Mouse (Mus musculus) liver, embryonic 13.5 days (tissue): ENCODE data around the gene Fgd3. TPM values are rescaled to one million over a fixed set of nuclear protein-coding genes. Genes with fewer than 3 reads are reported as not detected.

Experiments used
- ATAC-seq: fragments of 200-750 bp; cut with Nextera tagmentation; 2 replicates; pipeline ENCODE4 v1.8.0; 2017; ENCODE audit warnings: low read depth, mild to moderate bottlenecking, moderate number of reproducible peaks, moderate library complexity
- DNase-seq: peaks from one replicate; pipeline ENCODE4 v3.0.0; 2022
- H3K27ac ChIP-seq: fragments of 300-500 bp; sonication (generic); 2 replicates; pipeline ENCODE4 v1.5.1; 2015; ENCODE audit warnings: moderate library complexity, mild to moderate bottlenecking, inconsistent platforms
- H3K27me3 ChIP-seq: fragments of 300-500 bp; sonication (generic); 2 replicates; pipeline ENCODE4 v1.6.1; 2015; ENCODE audit warnings: mild to moderate bottlenecking, inconsistent platforms
- H3K36me3 ChIP-seq: fragments of 300-500 bp; sonication (generic); 2 replicates; pipeline ENCODE4 v1.6.1; 2015; ENCODE audit warnings: mild to moderate bottlenecking, inconsistent platforms
- H3K4me1 ChIP-seq: fragments of 300-500 bp; sonication (generic); replicated peaks from 2 replicates; pipeline ENCODE4 v1.6.1; 2015; ENCODE audit warnings: inconsistent platforms
- H3K4me2 ChIP-seq: fragments of 300-500 bp; sonication (generic); 2 replicates; pipeline ENCODE4 v1.6.1; 2015; ENCODE audit warnings: inconsistent platforms, mild to moderate bottlenecking, moderate library complexity
- H3K4me3 ChIP-seq: fragments of 300-500 bp; sonication (generic); replicated peaks from 2 replicates; pipeline ENCODE4 v1.5.1; 2015; ENCODE audit warnings: mild to moderate bottlenecking, inconsistent platforms
- H3K9ac ChIP-seq: fragments of 300-500 bp; sonication (generic); 2 replicates; pipeline ENCODE4 v1.6.1; 2015; ENCODE audit warnings: mild to moderate bottlenecking, inconsistent platforms
- H3K9me3 ChIP-seq: fragments of 300-500 bp; sonication (generic); replicated peaks from 2 replicates; pipeline ENCODE4 v1.6.1; 2016; ENCODE audit warnings: inconsistent platforms
- WGBS: fragments of 180-500 bp; shearing (Covaris S2); methylation state at CpG from one replicate; pipeline ENCODE4 v1.1.7; 2015; ENCODE audit not compliant: insufficient replicate concordance; 5-methylcytosine and 5-hydroxymethylcytosine counted together
- polyA plus RNA-seq: library from polyadenylated mRNA; unstranded; fragments of >200 nt; fragmentation: Nextera tagmentation; extraction: Ambion mirVana; gene quantifications from 2 replicates; pipeline ENCODE4 v1.2.1, GENCODE M21; 2015

Fgd3 gene
- polyA plus RNA-seq, 1 experiment from 2014 or later, result 0.37 TPM

- 16% methylated on average over 2 of the region's 2 CpGs for WGBS
Measured at GRCm38 (mm10) chr13:49267645-49268044, 52.5 kb downstream of the Fgd3 start.

GRCm38 (mm10) chr13:49260036-49260722 is 59.9 kb downstream of the Fgd3 start:
- Histone ChIP-seq H3K4me2 (no peak overlapping the region), H3K9me3 (no peaks in the 10 kb centered on the region), H3K4me1 (no peaks in the 10 kb centered on the region), H3K36me3 (no peaks in the 10 kb centered on the region), H3K27ac (no peak overlapping the region), H3K27me3 (no peaks in the 10 kb centered on the region), H3K9ac (no peak overlapping the region), H3K4me3 (no peak overlapping the region)
- ATAC-seq, result no peak
- DNase-seq, result no peak
- 55% methylated on average over 15 of the region's 15 CpGs for WGBS

More at GRCm38 (mm10) chr13:49267645-49268044, 52.5 kb downstream of the Fgd3 start:
- Histone ChIP-seq H3K4me1 (peaks cover 6% of the 10 kb centered on the region; the same call in 1 of the 2 replicates), H3K27me3 (no peaks in the 10 kb centered on the region), H3K27ac (no peak overlapping the region), H3K36me3 (no peaks in the 10 kb centered on the region), H3K4me2 (no peak overlapping the region), H3K9me3 (no peaks in the 10 kb centered on the region), H3K4me3 (no peak overlapping the region), H3K9ac (no peak overlapping the region)
- ATAC-seq (no peak), DNase-seq (no peak)

DNA sequence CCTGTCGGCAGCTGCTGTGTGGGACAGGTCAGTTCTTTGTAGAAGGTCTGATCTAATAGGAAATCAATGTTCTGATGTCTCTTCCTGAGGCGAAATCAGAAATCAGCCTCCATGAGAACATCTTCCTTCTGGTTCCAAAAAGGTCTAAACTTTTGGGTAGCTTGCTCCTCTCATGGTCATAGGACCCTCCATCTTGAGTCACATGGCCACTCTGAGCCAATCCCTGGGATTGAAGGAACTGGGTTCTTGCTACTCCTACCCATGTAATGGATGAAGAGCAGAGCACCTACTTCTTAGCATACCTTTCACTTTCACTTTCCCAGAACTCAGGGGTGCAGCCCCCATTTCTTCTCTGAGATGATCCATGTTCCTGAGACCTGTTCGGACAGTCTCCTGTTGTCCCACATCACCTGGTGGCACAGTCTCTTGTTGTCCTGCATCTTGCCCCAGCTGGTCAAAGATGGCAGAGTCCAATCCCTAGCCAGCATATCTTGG is 62.2 kb downstream of the Fgd3 start:
- Histone ChIP-seq H3K36me3 (no peaks in the 10 kb centered on the region), H3K27me3 (no peaks in the 10 kb centered on the region), H3K4me2 (no peak overlapping the region), H3K4me1 (no peaks in the 10 kb centered on the region), H3K4me3 (no peak overlapping the region), H3K27ac (no peak overlapping the region), H3K9ac (no peak overlapping the region), H3K9me3 (no peaks in the 10 kb centered on the region)
- ATAC-seq, result no peak
- 51% methylated on average over 3 of the region's 3 CpGs for WGBS
- DNase-seq, result no peak

DNA sequence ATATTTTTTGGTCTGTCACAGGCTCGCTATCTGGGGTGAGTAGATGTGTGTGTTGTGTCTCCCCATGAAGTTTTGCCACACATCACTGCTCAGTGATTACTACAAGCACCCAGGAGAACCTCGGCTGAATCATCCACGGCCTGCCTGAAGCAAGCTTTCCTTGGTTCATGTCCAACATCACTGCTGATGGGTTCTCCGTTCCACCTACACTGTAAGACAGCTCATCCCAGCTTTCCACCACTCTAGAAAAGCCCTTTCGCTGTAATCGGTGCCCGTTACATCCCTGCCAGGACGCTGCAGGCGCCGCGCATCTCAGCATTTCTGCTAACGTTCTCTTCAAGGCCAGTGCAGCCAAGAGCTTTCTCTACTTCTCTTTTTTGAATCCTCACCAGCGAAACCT is 67.4 kb downstream of the Fgd3 start:
- H3K9ac ChIP-seq, result no peak overlapping the region
- no peaks in the 10 kb centered on the region for H3K36me3 ChIP-seq
- H3K4me1 ChIP-seq, result peaks cover 9% of the 10 kb centered on the region
- no peak overlapping the region for H3K4me3 ChIP-seq
- ATAC-seq (no peak), DNase-seq (no peak)
- H3K27ac ChIP-seq, result no peak overlapping the region
- 66% methylated on average over 13 of the region's 13 CpGs for WGBS
- no peaks in the 10 kb centered on the region for H3K9me3 ChIP-seq
- no peak overlapping the region for H3K4me2 ChIP-seq
- H3K27me3 ChIP-seq, result peaks cover 11% of the 10 kb centered on the region

DNA sequence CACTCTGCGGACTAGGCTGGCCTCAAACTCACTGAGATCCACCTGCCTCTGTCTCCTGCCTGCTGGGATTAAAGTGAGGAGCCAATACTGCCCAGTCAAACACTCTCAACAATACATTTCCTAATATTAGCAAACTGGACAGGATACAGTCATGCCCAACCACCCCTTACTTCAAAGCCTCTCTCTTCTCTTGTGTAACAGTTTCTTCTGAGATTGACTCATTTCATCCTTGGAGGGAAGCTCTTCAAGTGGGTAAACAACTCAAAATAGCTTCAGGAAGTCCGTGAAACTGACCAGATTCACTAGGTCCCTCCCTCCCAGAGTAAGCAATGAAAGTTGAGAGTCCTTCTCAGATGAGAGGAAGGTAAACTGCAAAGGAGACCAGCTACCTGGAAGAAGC is 68.0 kb downstream of the Fgd3 start:
- H3K4me1 ChIP-seq, result peaks cover 14% of the 10 kb centered on the region
- 43% methylated on average over 2 of the region's 2 CpGs for WGBS
- peaks cover 18% of the 10 kb centered on the region for H3K27me3 ChIP-seq
- no peak overlapping the region for H3K27ac ChIP-seq
- no peaks in the 10 kb centered on the region for H3K9me3 ChIP-seq
- ATAC-seq, result no peak
- H3K9ac ChIP-seq, result no peak overlapping the region
- no peak overlapping the region for H3K4me3 ChIP-seq
- no peaks in the 10 kb centered on the region for H3K36me3 ChIP-seq
- H3K4me2 ChIP-seq, result no peak overlapping the region
- no peak for DNase-seq

DNA sequence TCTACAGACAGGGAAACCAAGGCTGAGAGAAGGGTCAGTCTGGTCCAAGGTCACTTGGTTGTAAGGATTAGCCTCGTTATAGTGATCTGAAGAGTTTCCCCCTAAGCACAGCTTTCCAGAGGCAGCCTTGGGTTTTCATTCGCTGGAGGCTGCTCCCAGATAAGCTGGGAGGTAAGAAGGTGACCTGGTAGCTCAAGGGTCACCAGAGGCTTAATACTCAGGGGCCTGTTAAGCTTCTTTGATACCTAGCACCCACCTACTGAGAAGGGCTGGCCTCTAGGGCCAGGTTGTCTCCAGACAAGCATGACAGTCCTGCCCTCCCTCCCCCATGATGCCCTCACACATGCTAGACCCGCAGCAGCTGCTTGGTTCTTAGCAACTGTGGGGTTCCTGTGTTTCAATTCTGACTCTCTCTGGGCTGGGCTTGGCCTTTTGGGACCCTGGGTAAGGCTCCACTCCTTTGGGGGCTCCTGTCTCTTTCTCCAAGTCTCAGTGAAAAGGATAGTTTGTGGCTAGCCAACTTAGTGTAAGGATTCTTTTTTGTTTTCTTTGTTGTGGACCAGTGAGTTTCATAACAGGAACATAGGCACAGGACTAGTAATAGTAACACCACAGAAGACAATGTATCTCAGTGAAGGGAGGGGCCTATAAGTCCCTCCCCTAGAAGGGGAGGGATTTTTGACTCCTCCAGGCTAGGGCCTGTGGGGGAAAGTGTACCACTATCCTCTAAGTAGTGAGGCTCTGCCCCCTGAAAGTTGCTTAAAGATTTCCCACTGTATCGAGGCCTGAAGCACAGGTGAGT is 69.2 kb downstream of the Fgd3 start:
- ATAC-seq (no peak), DNase-seq (no peak)
- WGBS, result 38% methylated on average over 4 of the region's 4 CpGs
- H3K27me3 ChIP-seq, result peaks cover 30% of the 10 kb centered on the region
- H3K27ac ChIP-seq, result no peak overlapping the region
- no peak overlapping the region for H3K4me3 ChIP-seq
- no peaks in the 10 kb centered on the region for H3K9me3 ChIP-seq
- H3K4me1 ChIP-seq, result peaks cover 14% of the 10 kb centered on the region
- no peaks in the 10 kb centered on the region for H3K36me3 ChIP-seq
- H3K4me2 ChIP-seq, result no peak overlapping the region
- no peak overlapping the region for H3K9ac ChIP-seq

GRCm38 (mm10) chr13:49249634-49250033 is 70.5 kb downstream of the Fgd3 start:
- no peak for DNase-seq
- H3K27ac ChIP-seq, result no peak overlapping the region
- H3K4me2 ChIP-seq, result no peak overlapping the region
- H3K9me3 ChIP-seq, result no peaks in the 10 kb centered on the region
- H3K4me3 ChIP-seq, result no peak overlapping the region
- H3K4me1 ChIP-seq, result peaks cover 18% of the 10 kb centered on the region
- 66% methylated on average over 2 of the region's 2 CpGs for WGBS
- ATAC-seq, result no peak
- no peak overlapping the region for H3K9ac ChIP-seq
- no peaks in the 10 kb centered on the region for H3K36me3 ChIP-seq
- H3K27me3 ChIP-seq, result peaks cover 33% of the 10 kb centered on the region

GRCm38 (mm10) chr13:49248923-49249322 is 71.2 kb downstream of the Fgd3 start:
- Histone ChIP-seq H3K4me2 (no peak overlapping the region), H3K4me1 (peaks cover 24% of the 10 kb centered on the region), H3K27ac (no peak overlapping the region), H3K9ac (no peak overlapping the region), H3K27me3 (peaks cover 33% of the 10 kb centered on the region), H3K36me3 (no peaks in the 10 kb centered on the region), H3K4me3 (no peak overlapping the region), H3K9me3 (no peaks in the 10 kb centered on the region)
- DNase-seq (no peak), ATAC-seq (no peak)
- 28% methylated on average over 3 of the region's 3 CpGs for WGBS

- DNase-seq (no peak), ATAC-seq (no peak)
- Histone ChIP-seq H3K4me1 (peaks cover 29% of the 10 kb centered on the region), H3K27ac (no peak within 1 kb of the TSS), H3K9me3 (no peaks in the 10 kb centered on the region), H3K27me3 (peaks cover 33% of the 10 kb centered on the region), H3K4me2 (peak within 1 kb of the TSS; percentile 77), H3K4me3 (peak within 1 kb of the TSS; percentile 55), H3K36me3 (no peaks in the 10 kb centered on the region), H3K9ac (peak within 1 kb of the TSS; percentile 37)
- 15% methylated on average over 8 of the region's 8 CpGs for WGBS
Measured at GRCm38 (mm10) chr13:49248467-49248862, 71.6 kb downstream of the Fgd3 start, which contains the start of gene Susd3. Gene Susd3, minus strand, starts transcription at chr13:49248706.

GRCm38 (mm10) chr13:49247740-49248466 is 72.2 kb downstream of the Fgd3 start:
- H3K9ac ChIP-seq, result peak overlapping the region; percentile 37

DNA sequence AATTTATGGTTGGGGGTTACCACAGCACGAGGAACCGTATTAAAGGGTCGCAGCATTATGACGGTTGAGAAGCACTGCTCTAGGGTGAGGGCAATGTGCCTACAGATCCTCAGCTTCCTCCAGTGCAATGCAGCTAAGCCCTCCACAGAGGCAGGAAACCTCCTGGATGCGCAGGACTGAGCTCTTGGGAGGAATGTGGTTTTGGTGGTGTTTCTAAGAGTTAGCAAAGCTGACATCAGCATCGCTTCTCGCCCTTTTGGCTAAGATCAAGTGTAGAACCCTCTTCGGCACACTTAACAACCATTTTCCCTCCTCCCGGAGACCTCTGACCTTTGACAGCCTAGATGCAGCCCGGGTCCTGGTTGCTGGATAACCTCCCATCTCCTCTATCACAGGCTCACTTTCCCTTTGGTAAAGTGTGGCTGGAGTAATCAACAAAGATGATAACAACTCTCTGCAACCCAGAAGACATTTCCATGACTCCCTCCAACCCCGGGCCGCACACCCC is 72.8 kb downstream of the Fgd3 start:
- 0 out of 2 replicates have a peak overlapping the region, but pooled peaks have one; percentile 37 for H3K9ac ChIP-seq
- H3K36me3 ChIP-seq, result no peaks in the 10 kb centered on the region
- H3K4me2 ChIP-seq, result peak overlapping the region; percentile 77
- H3K9me3 ChIP-seq, result no peaks in the 10 kb centered on the region
- H3K4me3 ChIP-seq, result peak overlapping the region; percentile 55
- DNase-seq (no peak), ATAC-seq (no peak)
- H3K27me3 ChIP-seq, result peaks cover 33% of the 10 kb centered on the region
- H3K27ac ChIP-seq, result no peak overlapping the region
- peaks cover 41% of the 10 kb centered on the region for H3K4me1 ChIP-seq
- 15% methylated on average over 12 of the region's 12 CpGs for WGBS

More at GRCm38 (mm10) chr13:49247740-49248466, 72.2 kb downstream of the Fgd3 start:
- peaks cover 33% of the 10 kb centered on the region for H3K27me3 ChIP-seq
- under 1% methylated on average over 58 of the region's 58 CpGs for WGBS
- H3K27ac ChIP-seq, result no peak overlapping the region
- DNase-seq (no peak), ATAC-seq (peak; percentile 63)
- H3K4me3 ChIP-seq, result peak overlapping the region; percentile 55
- H3K4me1 ChIP-seq, result peaks cover 34% of the 10 kb centered on the region
- H3K9me3 ChIP-seq, result no peaks in the 10 kb centered on the region
- peak overlapping the region; percentile 77 for H3K4me2 ChIP-seq
- H3K36me3 ChIP-seq, result no peaks in the 10 kb centered on the region
